Mouse (Mus musculus): ENCODE measurements around the gene Vps33b.

Gene Vps33b

DNA sequence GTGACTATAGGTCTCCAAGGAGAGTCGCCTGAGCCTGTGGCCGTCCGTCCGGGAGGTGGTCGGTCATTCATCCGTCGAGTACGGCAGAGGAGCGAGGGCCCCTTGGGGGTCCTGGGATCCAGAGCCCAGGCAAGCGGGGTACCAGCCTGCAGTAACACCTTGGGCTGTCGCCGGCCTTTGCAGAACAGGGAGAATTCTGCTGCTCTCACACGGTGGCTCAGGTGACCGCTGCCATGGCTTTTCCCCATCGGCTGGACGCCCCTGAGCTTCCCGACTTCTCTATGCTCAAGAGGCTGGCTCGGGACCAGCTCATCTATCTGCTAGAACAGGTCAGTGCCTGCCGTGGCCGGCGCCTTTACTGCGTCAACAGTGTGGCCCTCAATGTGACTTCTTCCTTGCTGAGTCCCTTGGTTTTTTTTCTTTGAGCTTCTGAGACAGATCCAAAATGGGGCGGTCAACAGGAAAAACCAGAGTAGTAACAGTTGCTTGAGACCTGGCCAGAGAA, 354 bp downstream of the Vps33b start:
- no peak for DNase-seq

DNA sequence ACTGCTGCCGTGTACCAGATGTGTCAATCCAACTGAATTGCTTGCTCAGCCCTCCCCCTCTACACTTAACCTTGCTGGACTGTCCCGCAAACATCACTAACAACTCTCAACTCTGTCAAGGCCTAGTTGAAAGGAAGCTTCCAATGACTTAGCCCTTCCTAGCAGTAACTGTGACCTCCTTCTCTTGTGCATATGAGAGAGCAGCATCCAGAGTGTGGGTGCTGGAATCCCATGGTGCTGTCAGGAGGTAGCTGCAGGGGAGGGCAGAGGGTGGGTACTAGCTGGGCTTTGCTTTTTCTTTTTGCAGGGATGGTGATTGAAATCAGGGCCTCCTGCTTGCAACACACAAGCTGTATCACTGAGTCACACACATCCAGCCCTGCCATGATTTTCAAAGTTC, 4.0 kb downstream of the Vps33b start:
- DNase-seq = no peak

DNA sequence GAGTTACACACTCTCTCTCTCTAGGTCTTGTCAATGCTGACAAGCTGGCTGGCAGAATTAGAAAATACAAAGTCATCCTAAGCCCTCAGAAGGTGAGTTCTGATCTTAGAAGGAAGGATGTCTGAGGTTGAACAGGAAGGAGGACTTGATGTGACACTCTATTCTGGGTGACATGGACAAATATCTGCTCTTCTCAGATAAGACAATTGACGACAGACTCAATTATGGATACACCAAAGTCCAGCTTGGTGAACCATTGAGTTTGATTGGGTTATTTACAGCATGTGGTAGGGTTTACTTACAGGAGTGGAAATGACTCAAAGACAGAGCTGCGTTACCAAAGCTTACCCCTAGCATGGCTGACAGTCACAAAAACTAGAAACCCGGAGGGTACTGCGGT, 6.9 kb downstream of the Vps33b start:
- DNase-seq = no peak

DNA sequence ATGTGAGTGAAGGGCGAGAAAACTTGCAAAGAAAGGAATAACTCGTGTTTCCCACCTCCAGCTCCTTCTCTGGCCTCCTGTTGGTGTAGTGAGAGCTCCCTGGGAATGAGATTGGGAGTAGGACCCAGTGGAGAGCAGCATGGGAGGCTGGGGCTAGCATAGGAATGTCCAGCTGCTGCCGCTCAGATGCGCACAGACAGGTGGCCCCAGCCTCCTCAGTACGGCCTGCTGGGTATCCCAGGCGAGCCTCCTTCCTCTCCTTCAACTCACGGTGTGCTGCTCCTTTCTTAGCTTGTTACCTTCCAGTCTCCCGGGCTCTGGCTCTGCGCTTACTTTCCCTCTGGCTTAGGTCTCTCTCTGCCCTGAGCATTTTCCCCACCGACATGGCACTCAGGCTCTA, 10.6 kb downstream of the Vps33b start:
- no peak for DNase-seq

DNA sequence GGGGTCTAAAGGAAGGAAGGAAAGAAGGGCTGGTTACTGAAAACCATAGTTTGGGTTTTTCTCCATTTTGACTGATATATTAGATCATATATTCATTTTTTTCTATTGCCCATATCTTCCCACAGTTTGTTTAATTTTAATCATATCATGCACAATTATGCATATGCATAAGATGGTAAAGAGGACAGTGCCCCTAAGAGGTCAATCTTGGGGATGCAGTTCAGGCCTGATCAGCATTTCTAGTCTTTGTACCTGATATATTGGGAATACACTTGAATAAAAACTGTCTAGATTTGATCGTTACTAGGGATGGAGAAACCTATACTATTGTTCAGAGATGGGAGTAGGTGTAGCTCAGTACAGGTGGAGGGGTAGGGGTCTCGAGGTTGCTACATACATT, 11.5 kb downstream of the Vps33b start:
- DNase-seq = no peak

DNA sequence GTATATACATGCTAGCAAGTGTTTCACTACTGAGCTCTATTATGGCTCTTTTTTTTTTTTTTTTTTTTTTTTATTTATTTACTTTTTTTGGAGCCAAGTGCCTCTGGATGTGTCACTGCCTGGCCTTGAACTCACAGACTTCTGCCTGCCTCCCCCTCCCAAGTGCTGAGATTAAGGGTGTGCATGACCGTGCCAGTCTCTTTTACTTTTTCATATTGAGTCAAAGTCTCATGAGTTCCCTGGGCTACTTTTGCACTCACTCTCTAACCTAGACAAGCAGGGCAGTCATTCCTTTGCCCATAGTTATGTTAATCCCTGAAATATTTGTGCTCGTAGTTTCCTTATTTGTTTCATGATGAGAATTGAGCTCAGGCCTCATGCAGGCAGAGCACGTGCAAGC, 12.2 kb downstream of the Vps33b start:
- DNase-seq = no peak

DNA sequence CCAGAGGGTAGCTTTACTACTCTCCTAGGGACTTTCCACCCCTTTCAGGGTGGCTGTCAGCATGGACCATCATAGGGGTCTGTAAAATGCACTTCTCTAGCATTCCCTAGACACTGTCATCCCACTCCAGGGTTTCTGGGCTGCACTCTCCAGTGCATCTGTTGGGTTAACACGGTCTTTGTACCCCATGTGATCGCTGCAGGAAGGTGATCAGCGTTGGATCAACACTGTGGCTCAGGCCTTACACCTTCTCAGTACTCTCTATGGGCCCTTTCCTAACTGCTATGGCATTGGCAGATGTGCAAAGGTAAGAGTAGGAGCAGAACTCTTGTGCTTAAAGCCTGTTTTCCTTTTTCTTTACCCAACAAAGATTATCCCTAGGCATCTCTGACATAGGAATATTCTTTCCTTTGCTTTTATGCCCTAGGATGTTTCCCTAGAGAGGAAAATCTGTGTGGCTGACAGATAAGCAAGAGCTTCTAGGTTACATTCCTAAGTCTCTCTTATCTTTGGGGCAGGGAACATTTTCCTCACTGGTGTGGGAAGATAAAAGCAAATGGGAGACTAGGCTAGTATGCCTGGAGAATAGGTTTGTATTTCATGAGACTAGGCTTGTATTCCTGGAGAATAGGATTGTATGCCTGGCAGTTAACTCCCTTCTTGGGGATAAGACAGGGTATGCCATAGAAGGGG, 13.9 kb downstream of the Vps33b start:
- no peak for DNase-seq

DNA sequence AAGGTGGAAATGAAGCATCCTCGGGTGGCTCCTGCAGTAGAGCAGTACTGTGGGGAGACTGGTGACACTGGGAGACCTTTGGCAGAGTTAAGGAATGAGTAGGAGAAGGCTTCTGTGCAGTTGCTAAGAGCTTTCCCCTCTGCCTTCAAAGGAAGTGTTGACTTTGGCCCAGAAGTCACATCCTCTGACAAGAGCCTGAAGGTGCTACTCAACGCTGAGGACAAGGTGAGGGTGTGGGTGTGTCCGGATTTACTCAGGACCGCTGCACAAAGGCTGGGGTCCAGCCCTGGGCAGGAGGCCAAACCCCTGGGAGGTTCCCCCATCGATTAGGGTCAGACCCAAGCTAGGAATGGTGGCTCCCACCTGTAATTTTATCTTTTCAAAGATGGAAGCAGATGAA, 14.9 kb downstream of the Vps33b start:
- no peak for DNase-seq

DNA sequence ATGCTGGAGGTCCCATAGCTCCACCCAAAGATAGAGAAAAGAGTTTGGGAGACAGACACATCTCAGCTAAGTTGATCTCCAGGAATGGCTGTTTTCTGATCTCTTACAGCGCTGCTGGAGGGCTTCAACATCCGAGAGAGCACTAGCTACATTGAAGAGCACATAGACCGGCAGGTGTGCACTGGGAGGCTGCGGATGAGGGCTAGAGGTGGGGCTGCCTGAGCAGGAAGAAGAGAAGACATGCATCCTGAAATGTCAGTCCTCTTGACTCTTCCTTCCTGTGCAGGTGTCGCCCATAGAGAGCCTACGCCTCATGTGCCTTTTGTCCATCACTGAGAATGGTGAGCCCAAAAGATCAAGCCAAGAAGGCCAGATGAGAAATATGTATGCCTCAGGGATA, 16.3 kb downstream of the Vps33b start:
- no peak for DNase-seq

DNA sequence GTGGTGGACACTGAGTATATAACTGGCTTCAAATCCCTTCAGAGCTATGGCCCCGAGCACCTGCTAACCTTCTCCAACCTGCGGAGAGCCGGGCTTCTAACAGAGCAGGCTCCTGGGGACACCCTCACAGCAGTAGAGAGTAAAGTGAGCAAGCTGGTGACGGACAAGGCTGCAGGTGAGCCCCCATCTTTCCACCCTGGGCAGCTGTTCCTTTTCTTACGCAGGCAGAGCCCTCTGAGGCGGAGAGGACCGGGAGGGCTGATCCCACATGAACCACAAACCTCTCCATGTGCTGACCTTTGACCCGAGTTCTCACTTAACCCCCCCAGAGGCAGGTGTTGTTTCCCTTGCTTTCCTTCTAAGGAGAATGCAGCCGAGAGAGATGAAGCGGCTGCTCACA, 18.3 kb downstream of the Vps33b start:
- no peak for DNase-seq

DNA sequence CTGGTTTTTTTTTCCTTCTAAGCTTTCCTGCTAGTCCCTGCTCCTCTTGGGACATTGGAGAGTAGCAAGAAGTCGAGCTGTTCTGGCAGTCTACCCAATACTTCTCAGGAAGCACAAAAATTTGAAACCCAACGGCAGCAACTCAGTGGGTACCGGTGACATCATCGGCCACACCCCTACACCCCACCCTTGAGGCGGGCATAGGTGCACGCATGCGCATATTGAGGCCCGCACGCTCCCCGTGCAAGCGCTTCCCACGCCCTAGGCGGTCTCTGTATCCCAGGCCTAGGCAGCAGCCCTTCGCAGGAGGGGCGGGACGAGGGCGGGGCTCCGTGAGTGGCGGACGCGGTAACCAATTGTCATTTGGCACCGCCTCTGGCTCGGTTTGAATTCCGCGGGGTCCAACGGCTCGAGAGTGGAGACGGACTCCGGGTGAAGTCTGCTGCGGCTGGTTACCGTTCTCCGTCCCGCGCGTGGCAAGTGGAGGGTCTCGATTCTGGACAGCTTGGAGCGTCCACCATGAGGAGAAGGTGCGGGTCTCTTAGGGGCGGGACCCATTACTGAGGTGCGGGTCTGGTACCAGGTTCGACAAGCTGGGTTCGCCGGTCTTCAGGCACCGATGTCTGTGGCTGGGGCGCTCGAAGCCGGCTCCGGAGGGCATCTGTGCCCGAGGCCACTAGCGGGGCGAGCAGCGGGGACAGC, 24.8 kb downstream of the Vps33b start, which contains the start of gene Prc1:
TSS of gene Prc1 (plus strand) at position 389 of the 702 bp plus-strand sequence.
- peak; percentile 98 for DNase-seq

DNA sequence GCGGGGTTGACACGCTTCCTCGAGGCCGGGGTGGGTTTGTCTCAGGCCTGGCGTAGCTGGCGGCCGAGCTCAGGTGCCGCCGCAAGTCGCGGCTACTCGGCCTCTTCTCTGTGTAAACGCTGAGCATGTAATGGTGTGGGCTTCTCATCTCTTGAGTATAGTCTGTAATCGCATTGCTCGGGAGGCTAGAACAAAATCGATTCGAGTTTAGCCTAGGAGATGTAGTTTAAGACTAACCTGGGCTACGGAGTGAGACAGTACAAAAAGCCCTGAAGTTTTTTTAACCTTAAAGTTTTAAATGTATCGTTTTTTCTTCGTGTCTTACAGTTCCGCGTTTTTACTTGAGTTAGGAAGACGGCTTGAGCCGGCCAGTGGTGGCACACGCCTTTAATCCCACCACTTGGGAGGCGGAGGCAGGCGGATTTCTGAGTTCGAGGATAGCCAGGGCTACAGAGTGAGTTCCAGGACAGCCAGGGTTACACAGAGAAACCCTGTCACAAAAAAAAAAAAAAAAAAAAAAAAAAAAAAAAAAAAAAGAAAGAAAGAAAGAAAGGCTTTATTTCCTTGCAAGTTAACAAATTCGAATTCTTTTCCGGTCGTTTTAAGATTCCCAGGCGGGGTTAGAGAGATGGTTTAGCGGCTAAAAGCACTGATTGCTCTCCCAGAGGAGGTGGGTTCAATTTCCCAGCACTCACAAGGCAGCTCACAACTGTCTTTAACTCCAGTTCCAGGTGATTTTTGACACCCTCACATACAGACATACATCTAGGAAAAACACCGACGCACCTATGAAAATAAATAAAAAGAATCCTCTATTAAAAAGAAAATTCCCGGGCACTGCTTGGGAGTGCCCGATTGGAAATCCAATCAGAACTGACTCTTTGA, 25.6 kb downstream of the Vps33b start:
- DNase-seq = no peak

DNA sequence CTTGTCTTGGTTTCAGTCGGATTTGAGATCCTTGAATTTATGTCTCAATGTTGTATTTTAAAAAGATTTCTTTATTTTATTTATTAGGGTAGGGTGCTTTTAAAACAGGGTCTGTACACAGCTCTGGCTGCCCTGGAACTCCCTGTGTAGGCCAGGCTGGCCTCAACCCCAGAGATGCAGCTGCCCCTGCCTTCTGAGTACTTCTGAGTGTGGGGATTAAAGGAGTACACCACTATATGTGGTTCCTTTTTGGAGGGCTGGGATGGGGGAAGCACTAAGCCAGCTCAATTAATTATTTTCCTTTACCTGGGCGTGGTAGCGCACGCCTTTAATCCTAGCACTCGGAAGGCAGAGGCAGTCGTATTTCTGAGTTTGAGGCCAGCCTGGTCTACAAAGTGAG, 27.0 kb downstream of the Vps33b start:
- no peak for DNase-seq

DNA sequence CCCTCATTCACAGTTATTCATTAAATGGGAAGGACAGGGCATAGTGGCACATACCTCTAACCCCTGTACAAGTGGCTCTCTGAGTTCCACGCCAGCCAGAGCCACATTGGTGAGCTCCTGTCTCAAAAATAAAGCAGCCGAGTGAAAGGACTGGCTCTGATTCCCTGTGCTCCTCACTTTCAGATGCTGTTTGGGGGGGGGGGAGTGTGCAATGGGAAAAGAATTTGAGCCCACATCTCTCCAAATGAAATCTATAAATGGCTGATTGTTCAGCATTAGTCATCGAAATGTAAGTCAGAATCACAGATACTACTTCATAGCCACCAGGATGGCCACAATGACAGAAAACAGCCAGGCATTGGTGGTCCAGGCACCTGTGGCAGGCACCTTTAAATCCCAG, 27.6 kb downstream of the Vps33b start:
- no peak for DNase-seq

DNA sequence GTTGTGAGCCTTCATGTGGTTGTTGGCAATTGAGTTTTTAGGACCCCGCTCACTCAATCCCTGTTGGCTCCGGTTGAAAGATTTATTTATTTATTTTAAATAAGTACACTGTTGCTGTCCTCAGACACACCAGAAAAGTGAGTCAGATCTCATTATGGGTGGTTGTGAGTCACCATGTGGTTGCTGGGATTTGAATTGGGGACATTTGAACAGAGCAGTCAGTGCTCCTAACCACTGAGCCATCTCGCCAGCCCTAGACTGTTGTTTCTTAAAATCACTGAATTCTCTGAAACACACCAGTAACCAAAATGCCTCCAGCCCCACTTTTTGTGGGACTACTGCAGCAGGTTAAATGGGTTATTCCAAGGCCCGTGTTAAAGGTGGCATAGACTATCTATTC, 29.3 kb downstream of the Vps33b start:
- no peak for DNase-seq

DNA sequence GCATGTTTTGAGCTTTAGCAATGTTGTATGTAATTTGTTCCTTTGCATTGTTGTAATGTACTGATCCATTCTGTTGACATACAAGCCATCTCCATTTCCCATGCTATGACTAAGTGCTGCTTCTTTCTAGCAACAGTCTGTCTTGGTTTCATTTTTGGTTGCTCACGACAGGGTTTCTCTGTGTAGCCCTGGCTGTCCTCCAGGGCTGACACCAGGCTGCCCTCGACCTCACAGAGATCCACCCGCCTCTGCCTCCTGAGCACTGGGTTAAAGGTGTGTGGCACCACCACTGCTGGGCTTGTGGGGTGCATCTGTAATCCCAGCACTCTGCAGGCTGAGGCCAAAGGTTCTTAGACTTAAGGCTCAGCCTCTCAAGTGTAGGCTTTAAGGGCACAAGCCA, 30.1 kb downstream of the Vps33b start:
- no peak for DNase-seq

DNA sequence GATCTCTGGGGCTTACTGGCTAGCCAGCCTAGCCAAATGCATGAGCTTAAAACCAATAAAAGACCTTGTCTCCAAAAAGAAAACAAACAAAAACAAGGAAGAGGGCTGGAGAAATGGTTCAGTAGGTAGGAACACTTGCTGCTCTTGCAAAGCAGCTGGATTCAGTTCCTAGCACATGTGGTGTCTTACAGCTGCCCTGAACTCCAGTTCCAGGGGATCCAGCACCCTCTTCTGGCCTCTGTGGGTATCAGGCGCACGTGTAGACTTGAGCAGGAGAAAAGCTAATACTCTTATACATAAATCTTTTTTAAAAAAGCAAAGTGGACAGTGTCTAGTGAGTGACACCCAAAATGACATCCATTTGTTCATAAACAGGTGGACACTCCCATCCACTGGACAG, 32.1 kb downstream of the Vps33b start:
- no peak for DNase-seq

DNA sequence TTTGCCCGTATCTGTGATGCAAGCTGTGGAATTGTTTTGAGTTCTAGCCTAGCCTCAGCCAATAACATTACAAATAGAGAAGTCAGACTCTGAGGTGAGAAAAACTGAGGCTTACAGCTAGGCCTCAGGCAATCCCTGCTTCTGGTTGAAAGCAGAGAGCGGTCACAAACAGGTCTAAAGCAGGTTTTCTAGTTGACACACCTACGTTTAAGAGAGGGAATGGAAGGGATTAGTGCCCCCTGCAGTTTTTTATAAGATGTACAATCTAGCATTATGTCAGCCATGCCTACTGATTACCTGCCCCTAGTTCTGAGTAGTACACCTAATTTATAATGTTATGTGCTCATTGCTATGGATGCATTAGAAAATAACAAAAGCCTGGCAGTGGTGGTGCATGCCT, 38.3 kb downstream of the Vps33b start:
- DNase-seq = no peak

DNA sequence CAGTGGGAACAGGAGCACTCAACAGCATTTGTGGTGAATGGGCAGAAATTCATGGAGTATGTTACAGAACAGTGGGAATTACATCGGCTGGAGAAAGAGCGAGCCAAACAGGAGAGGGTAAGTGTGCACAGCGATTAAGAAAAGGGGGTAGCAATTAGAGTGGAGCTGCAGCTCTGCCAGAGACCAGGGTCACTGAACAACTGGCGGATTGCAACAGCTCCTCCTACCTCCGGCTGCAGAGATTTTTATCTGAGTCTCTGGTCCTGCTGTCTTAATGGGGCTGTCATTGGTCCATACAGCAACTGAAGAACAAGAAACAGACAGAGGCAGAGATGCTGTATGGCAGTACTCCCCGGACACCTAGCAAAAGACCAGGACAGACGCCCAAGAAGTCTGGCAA, 41.3 kb downstream of the Vps33b start:
- DNase-seq = no peak

DNA sequence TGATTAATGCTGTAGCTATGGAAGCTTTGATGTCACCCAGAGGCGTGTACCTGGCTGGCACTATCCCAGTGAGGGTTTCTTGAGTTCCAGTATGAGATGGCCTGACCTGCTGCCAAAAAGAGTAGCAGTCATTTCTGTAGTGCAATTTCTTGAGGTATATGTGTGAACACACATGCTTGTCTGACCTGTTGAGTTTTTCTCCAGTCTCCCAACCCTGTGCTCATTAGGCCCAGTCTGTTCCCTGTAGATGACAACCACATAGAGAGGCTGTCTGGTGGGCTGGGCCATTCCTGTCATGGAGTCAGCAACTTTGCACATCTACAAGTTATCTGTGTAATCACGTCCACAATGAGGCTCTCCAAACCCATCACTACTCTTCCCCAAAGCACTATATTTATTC, 46.3 kb downstream of the Vps33b start:
- no peak for DNase-seq

DNA sequence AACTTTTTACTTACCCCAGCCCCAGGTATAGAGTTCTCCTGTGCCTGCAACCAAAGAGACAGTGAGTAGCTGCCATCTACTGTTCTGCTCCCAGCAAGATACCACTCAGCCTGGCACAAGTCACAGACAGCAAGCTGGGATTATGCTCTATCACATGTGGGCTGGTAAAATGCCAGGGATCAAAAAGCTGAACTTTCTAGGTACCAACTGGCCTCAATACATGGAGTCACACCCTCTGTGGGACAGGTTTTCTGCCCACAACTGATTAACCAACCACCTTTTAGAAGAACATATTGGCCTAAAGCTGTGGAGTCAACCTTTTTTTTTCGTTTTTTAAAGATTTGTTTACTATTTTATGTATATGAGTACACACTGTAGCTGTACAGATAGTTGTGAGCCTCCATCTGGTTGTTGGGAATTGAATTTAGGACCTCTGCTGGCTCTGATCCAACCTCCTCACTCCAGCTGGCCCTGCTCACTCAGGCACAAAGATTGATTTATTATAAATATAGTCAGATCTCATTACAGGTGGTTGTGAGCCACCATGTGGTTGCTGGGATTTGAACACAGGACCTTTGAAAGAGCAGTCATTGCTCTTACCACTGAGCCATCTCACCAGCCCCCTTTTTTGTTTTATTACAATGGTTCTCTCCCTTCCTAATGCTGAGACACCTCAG, 48.1 kb downstream of the Vps33b start:
- DNase-seq = no peak

DNA sequence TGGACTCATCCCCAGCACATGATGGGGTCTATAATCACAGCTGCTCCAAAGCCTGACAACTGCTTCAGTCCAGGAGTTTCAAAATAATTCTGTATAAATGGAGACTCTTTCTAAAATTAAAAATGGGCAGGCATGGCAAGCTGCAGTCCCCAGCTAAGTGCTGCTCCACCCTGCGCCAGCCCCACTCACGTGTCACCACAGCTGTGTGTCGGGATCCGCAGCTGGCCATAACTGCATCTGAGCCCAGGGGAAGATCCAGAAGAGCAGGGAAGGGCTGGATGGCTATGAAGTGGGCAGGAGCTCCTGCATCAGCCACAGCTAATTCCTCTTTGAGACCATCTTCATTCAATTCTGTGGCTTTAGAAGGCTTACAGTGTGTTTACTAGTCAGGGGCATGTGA, 49.2 kb downstream of the Vps33b start:
- no peak for DNase-seq
